Mouse (Mus musculus) lung, embryonic 16.5 days (tissue): ENCODE data around the gene Sel1l3. TPM values are rescaled to one million over a fixed set of nuclear protein-coding genes. Genes with fewer than 3 reads are reported as not detected.

Source experiments
- ATAC-seq: fragments of 200-750 bp; cut with Nextera tagmentation; 2 replicates; pipeline ENCODE4 v1.8.0; 2017; ENCODE audit warnings: low read depth, mild to moderate bottlenecking, moderate library complexity
- H3K27ac ChIP-seq: fragments of 300-500 bp; sonication (generic); 2 replicates; pipeline ENCODE4 v1.5.1; 2014; ENCODE audit warnings: mild to moderate bottlenecking, control low read depth, low read length
- H3K27me3 ChIP-seq: fragments of 300-500 bp; sonication (generic); 2 replicates; pipeline ENCODE4 v1.6.1; 2014; ENCODE audit warnings: low read depth, low read length, mixed read lengths; ENCODE audit not compliant: control insufficient read depth, insufficient read depth
- H3K36me3 ChIP-seq: fragments of 300-500 bp; sonication (generic); 2 replicates; pipeline ENCODE4 v1.6.1; 2014; ENCODE audit warnings: low read length; ENCODE audit not compliant: control insufficient read depth, insufficient read depth
- H3K4me1 ChIP-seq: fragments of 300-500 bp; sonication (generic); replicated peaks from 2 replicates; pipeline ENCODE4 v1.6.1; 2014; ENCODE audit warnings: low read length, mixed read lengths; ENCODE audit not compliant: control insufficient read depth, insufficient read depth
- H3K4me2 ChIP-seq: fragments of 300-500 bp; sonication (generic); 2 replicates; pipeline ENCODE4 v1.6.1; 2014; ENCODE audit warnings: low read depth, low read length, control low read depth
- H3K4me3 ChIP-seq: fragments of 300-500 bp; sonication (generic); 2 replicates; pipeline ENCODE4 v1.5.1; 2014; ENCODE audit warnings: mild to moderate bottlenecking, low read length, control low read depth
- H3K9ac ChIP-seq: fragments of 300-500 bp; sonication (generic); 2 replicates; pipeline ENCODE4 v1.6.1; 2014; ENCODE audit warnings: low read length, control low read depth
- H3K9me3 ChIP-seq: fragments of 300-500 bp; sonication (generic); 2 replicates; pipeline ENCODE4 v1.6.1; 2016; ENCODE audit warnings: low read length; ENCODE audit not compliant: control insufficient read depth
- WGBS: fragments of 180-500 bp; shearing (Covaris S2); extraction: QIAGEN DNeasy Blood & Tissue Kit; methylation state at CpG from one replicate; pipeline ENCODE4 v1.1.7; 2014; 5-methylcytosine and 5-hydroxymethylcytosine counted together
- polyA plus RNA-seq: library from polyadenylated mRNA; unstranded; fragments of >200 nt; fragmentation: Nextera tagmentation; extraction: Ambion mirVana; gene quantifications from 2 replicates; pipeline ENCODE4 v1.2.1, GENCODE M21; 2015

The Sel1l3 gene
- polyA plus RNA-seq, 1 experiment from 2014 or later: 5.8 TPM

GRCm38 (mm10) chr5:53208731-53209130, 5.0 kb downstream of the Sel1l3 start:
- no peak for ATAC-seq
- no peaks in the 10 kb centered on the region for H3K36me3 ChIP-seq
- peaks cover 19% of the 10 kb centered on the region for H3K27me3 ChIP-seq
- H3K9me3 ChIP-seq: no peaks in the 10 kb centered on the region
- no peak overlapping the region for H3K27ac ChIP-seq
- WGBS: 84% methylated on average over 1 of the region's 1 CpGs
- no peaks in the 10 kb centered on the region; the same call in 1 of the 2 replicates for H3K4me1 ChIP-seq
- no peak overlapping the region for H3K4me3 ChIP-seq
- no peak overlapping the region for H3K9ac ChIP-seq
- H3K4me2 ChIP-seq: no peak overlapping the region

- Histone ChIP-seq H3K4me2 (no peak overlapping the region), H3K27ac (no peak overlapping the region), H3K27me3 (peaks cover 2% of the 10 kb centered on the region; the same call in 1 of the 2 replicates), H3K4me3 (no peak overlapping the region), H3K9me3 (no peaks in the 10 kb centered on the region), H3K9ac (no peak overlapping the region), H3K36me3 (no peaks in the 10 kb centered on the region), H3K4me1 (no peaks in the 10 kb centered on the region)
- 71% methylated on average over 5 of the region's 5 CpGs for WGBS
- no peak for ATAC-seq
Observed at GRCm38 (mm10) chr5:53206575-53206974, 7.2 kb downstream of the Sel1l3 start.

- Histone ChIP-seq H3K36me3 (no peaks in the 10 kb centered on the region), H3K4me2 (no peak overlapping the region), H3K27ac (no peak overlapping the region), H3K27me3 (no peaks in the 10 kb centered on the region), H3K4me1 (no peaks in the 10 kb centered on the region), H3K4me3 (no peak overlapping the region), H3K9me3 (no peaks in the 10 kb centered on the region), H3K9ac (no peak overlapping the region)
- WGBS: 63% methylated on average over 8 of the region's 8 CpGs
- no peak for ATAC-seq
Observed at GRCm38 (mm10) chr5:53202748-53203147, 11.0 kb downstream of the Sel1l3 start.

GRCm38 (mm10) chr5:53200825-53201224, 12.9 kb downstream of the Sel1l3 start:
- ATAC-seq: no peak
- H3K9ac ChIP-seq: no peak overlapping the region
- H3K27me3 ChIP-seq: no peaks in the 10 kb centered on the region
- no peaks in the 10 kb centered on the region for H3K9me3 ChIP-seq
- no peak overlapping the region for H3K27ac ChIP-seq
- whole genome bisulfite sequencing: 81% methylated on average over 10 of the region's 10 CpGs
- no peak overlapping the region for H3K4me2 ChIP-seq
- no peaks in the 10 kb centered on the region for H3K36me3 ChIP-seq
- H3K4me1 ChIP-seq: no peaks in the 10 kb centered on the region
- H3K4me3 ChIP-seq: no peak overlapping the region

GRCm38 (mm10) chr5:53198408-53198807, 15.3 kb downstream of the Sel1l3 start:
- Histone ChIP-seq H3K36me3 (no peaks in the 10 kb centered on the region), H3K9ac (no peak overlapping the region), H3K4me2 (no peak overlapping the region), H3K27me3 (no peaks in the 10 kb centered on the region), H3K9me3 (no peaks in the 10 kb centered on the region), H3K4me1 (no peaks in the 10 kb centered on the region), H3K27ac (no peak overlapping the region), H3K4me3 (no peak overlapping the region)
- ATAC-seq: no peak
- WGBS: 45% methylated on average over 1 of the region's 1 CpGs

- H3K27ac ChIP-seq: no peak overlapping the region
- H3K36me3 ChIP-seq: no peaks in the 10 kb centered on the region
- no peak overlapping the region for H3K4me2 ChIP-seq
- no peak overlapping the region for H3K4me3 ChIP-seq
- H3K9me3 ChIP-seq: no peaks in the 10 kb centered on the region
- no peak for ATAC-seq
- H3K27me3 ChIP-seq: no peaks in the 10 kb centered on the region
- no peaks in the 10 kb centered on the region for H3K4me1 ChIP-seq
- 61% methylated on average over 10 of the region's 10 CpGs for WGBS
- H3K9ac ChIP-seq: no peak overlapping the region
Observed at GRCm38 (mm10) chr5:53196387-53197088, 17.2 kb downstream of the Sel1l3 start.

GRCm38 (mm10) chr5:53194841-53195240, 18.9 kb downstream of the Sel1l3 start:
- Histone ChIP-seq H3K36me3 (no peaks in the 10 kb centered on the region), H3K9me3 (no peaks in the 10 kb centered on the region), H3K27me3 (no peaks in the 10 kb centered on the region), H3K4me2 (no peak overlapping the region), H3K9ac (no peak overlapping the region), H3K4me3 (no peak overlapping the region), H3K4me1 (no peaks in the 10 kb centered on the region), H3K27ac (no peak overlapping the region)
- no peak for ATAC-seq
- WGBS: 85% methylated on average over 3 of the region's 3 CpGs

GRCm38 (mm10) chr5:53194421-53194820, 19.3 kb downstream of the Sel1l3 start:
- WGBS: 72% methylated on average over 2 of the region's 2 CpGs
- no peaks in the 10 kb centered on the region for H3K27me3 ChIP-seq
- no peaks in the 10 kb centered on the region for H3K36me3 ChIP-seq
- no peak overlapping the region for H3K27ac ChIP-seq
- no peak overlapping the region for H3K4me3 ChIP-seq
- H3K9me3 ChIP-seq: no peaks in the 10 kb centered on the region
- H3K4me1 ChIP-seq: no peaks in the 10 kb centered on the region
- H3K9ac ChIP-seq: no peak overlapping the region
- ATAC-seq: no peak
- no peak overlapping the region for H3K4me2 ChIP-seq

GRCm38 (mm10) chr5:53193092-53194030, 20.4 kb downstream of the Sel1l3 start:
- no peak for ATAC-seq
- Histone ChIP-seq H3K4me3 (no peak overlapping the region), H3K9me3 (no peaks in the 10 kb centered on the region), H3K36me3 (no peaks in the 10 kb centered on the region), H3K27me3 (no peaks in the 10 kb centered on the region), H3K4me1 (no peaks in the 10 kb centered on the region), H3K9ac (no peak overlapping the region), H3K27ac (no peak overlapping the region), H3K4me2 (no peak overlapping the region)
- 78% methylated on average over 13 of the region's 13 CpGs for WGBS
